Mouse (Mus musculus) B cell, adult 2 months (primary cell): ENCODE data around the gene Ankrd27.
"Not testable (repeated sequence)": the region's sequence is repeated elsewhere in the genome, so short reads cannot be mapped to it uniquely, and the experiment has no call there.

ENCODE experiments used
- DNase-seq, 2 experiments: peaks; one replicate each; pipeline ENCODE4 v3.0.0; 2022

Gene Ankrd27

GRCm38 (mm10) chr7:35586055-35586905 is at the start of gene Ankrd27:
TSS of gene Ankrd27 (plus strand) at chr7:35586244.
- peak; percentile 91 to 92 for DNase-seq

- DNase-seq, result peak; percentile 7 to 16
Observed at GRCm38 (mm10) chr7:35537562-35537961, 48.5 kb upstream of the Ankrd27 start, which contains the start of gene Tdrd12. TSS of gene Tdrd12 (minus strand) at chr7:35537745.

GRCm38 (mm10) chr7:35545881-35546280 is 40.2 kb upstream of the Ankrd27 start:
- peak; percentile 64 to 66 for DNase-seq

- DNase-seq, result peak; percentile 61 to 64
Observed at GRCm38 (mm10) chr7:35553751-35554604, 32.1 kb upstream of the Ankrd27 start.

GRCm38 (mm10) chr7:35554605-35555175 is 31.4 kb upstream of the Ankrd27 start:
- DNase-seq, result peak; percentile 42 to 47

- peak; percentile 91 to 93 for DNase-seq
Observed at GRCm38 (mm10) chr7:35555224-35556204, 30.5 kb upstream of the Ankrd27 start.

GRCm38 (mm10) chr7:35556205-35556603 is 29.8 kb upstream of the Ankrd27 start, which contains the start of gene Nudt19:
TSS of gene Nudt19 (minus strand) at chr7:35556304.
- DNase-seq, result no peak

- no peak for DNase-seq
Observed at GRCm38 (mm10) chr7:35556905-35557304, 29.1 kb upstream of the Ankrd27 start.

GRCm38 (mm10) chr7:35557577-35557976 is 28.5 kb upstream of the Ankrd27 start:
- DNase-seq, result no peak

- DNase-seq, result no peak
Observed at GRCm38 (mm10) chr7:35558681-35559080, 27.4 kb upstream of the Ankrd27 start.

GRCm38 (mm10) chr7:35559838-35560237 is 26.2 kb upstream of the Ankrd27 start:
- DNase-seq, result no peak

GRCm38 (mm10) chr7:35563071-35563470 is 23.0 kb upstream of the Ankrd27 start:
- no peak for DNase-seq

- DNase-seq, result no peak
Observed at GRCm38 (mm10) chr7:35564067-35564865, 21.8 kb upstream of the Ankrd27 start.

- DNase-seq, result not testable (repeated sequence)
Observed at GRCm38 (mm10) chr7:35564872-35565271, 21.2 kb upstream of the Ankrd27 start.

- DNase-seq, result not testable (repeated sequence)
Observed at GRCm38 (mm10) chr7:35565965-35566364, 20.1 kb upstream of the Ankrd27 start.

- not testable (repeated sequence) for DNase-seq
Observed at GRCm38 (mm10) chr7:35569724-35570123, 16.3 kb upstream of the Ankrd27 start.

- peak; percentile 33 to 38 for DNase-seq
Observed at GRCm38 (mm10) chr7:35570883-35571282, 15.2 kb upstream of the Ankrd27 start.

- peak; percentile 79 for DNase-seq
Observed at GRCm38 (mm10) chr7:35579849-35580248, 6.2 kb upstream of the Ankrd27 start.

GRCm38 (mm10) chr7:35582719-35583118 is 3.3 kb upstream of the Ankrd27 start:
- peak; percentile 31 to 40 for DNase-seq

- DNase-seq, result no peak
Observed at GRCm38 (mm10) chr7:35583476-35584025, 2.5 kb upstream of the Ankrd27 start.
